Mouse (Mus musculus) CD4-positive, CD25-positive, alpha-beta regulatory T cell, adult 4 months (primary cell): ENCODE results near the gene Nova1. TPM values are rescaled to one million over a fixed set of nuclear protein-coding genes. Genes with fewer than 3 reads are reported as not detected.

ENCODE experiments used
- ATAC-seq: one replicate; pipeline ENCODE4 v1.8.0; 2017
- polyA plus RNA-seq, 2 experiments: library from polyadenylated mRNA; unstranded; fragments of 100-300 nt; shearing (Covaris generic); gene quantifications; one replicate each; pipeline ENCODE4 v1.2.1; 2017

Gene Nova1
- under 1 TPM in 1 of 2 experiments, not detected in 1; 0.47 TPM for polyA plus RNA-seq

DNA sequence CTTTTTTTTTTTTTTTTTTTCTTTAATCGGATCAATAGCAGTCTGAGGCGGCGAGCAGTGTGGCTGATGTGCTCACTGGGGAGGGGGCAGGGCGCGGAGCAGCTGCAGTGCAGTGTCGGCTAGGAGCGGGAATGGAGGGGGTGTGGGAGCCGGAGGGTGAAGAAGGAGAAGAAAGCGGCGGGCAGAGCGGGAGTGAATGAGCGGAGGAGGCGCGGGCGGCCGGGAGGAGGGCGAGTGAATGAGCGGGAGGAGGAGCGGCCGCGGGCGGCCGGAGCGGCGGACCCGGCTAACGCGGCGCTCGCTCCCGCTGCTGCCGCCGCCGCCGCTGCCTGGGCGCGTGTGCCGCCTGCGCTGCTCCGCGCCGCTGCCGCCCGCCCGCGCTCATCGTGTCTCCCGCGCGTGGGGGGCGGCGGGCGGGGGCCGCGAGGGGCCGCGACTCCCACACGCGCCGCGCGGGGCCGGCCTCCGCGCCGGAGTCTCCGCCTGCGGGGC lies at the start of gene Nova1:
Gene Nova1 (minus strand): TSS at position 74 of the 492 bp plus-strand sequence.
- no peak for ATAC-seq

- ATAC-seq = no peak
Observed at GRCm38 (mm10) chr12:46819348-46820022, 756 bp upstream of the Nova1 start.

- no peak for ATAC-seq
Observed at GRCm38 (mm10) chr12:46818021-46818855, 491 bp downstream of the Nova1 start.

- no peak for ATAC-seq
Observed at GRCm38 (mm10) chr12:46817211-46817803, 1.4 kb downstream of the Nova1 start.

DNA sequence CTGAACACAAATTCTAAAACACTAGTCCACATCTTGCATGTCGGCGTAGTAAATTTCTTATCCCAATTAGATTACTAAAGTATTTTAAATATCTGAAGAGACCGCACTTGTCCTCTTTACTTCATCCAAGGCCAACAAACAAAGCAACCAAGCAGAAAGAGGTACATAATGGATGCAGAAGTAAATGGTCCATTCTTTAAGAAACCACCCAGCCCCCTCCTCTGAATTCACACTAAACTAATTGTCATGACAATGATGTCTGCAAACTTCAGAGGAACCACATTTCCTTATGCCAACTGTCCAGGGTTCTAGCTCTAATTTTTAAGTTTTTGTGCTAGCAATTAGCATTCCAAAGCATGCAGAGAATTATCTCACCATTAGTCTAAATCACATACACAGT lies 2.4 kb downstream of the Nova1 start:
- no peak for ATAC-seq

- no peak for ATAC-seq
Observed at GRCm38 (mm10) chr12:46815697-46816096, 3.0 kb downstream of the Nova1 start.

- no peak for ATAC-seq
Observed at GRCm38 (mm10) chr12:46814820-46815219, 3.9 kb downstream of the Nova1 start.

GRCm38 (mm10) chr12:46801311-46801710 lies 17.4 kb downstream of the Nova1 start:
- ATAC-seq = no peak

- ATAC-seq = no peak
Observed at GRCm38 (mm10) chr12:46782301-46783280, 36.1 kb downstream of the Nova1 start.

- no peak for ATAC-seq
Observed at GRCm38 (mm10) chr12:46781481-46781880, 37.2 kb downstream of the Nova1 start.

GRCm38 (mm10) chr12:46780983-46781382 lies 37.7 kb downstream of the Nova1 start:
- no peak for ATAC-seq

- ATAC-seq = no peak
Observed at GRCm38 (mm10) chr12:46759450-46759849, 59.3 kb downstream of the Nova1 start.

DNA sequence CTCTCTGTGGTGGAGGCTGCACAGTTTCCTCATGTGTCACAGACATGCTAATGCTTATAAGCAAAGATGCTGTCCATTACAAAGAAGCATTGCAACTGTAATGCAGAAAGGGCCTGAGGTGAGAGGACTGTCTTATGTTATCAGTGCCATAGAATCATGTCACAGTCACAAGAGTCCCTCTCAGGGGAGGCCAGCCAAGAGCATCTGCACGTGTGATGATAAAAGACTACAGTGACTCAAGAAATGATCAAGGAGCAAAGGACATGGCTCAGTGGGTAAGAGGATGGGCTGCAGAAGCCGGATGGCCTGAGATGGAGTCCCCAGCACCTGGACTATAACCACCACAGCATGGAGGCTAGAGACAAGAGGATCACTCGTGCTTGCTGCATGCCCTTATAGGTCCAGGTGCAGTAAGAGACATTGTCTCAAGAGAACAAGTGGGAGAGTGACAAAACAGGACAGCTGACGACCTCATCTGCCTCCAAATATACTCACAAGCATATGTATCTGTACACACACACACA lies 64.3 kb downstream of the Nova1 start:
- ATAC-seq = no peak

DNA sequence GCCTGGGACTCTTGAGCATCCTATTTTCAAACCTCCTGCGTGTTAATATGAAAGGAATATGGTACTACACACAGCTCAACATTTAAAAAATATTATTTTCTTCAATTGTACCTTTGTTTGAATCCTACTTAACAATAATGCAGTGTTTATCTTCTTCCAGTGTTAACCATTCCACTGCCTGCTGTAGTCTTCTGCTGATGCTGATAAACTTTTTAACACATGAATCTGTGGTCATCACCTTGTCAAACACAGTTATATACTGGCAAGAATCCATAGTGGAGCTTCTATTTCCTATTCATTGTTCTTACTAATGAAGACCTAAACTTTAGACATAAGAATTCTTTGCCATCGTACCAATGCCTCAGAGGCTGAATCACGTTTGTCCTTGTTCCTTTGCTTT lies 65.6 kb downstream of the Nova1 start:
- ATAC-seq = no peak

GRCm38 (mm10) chr12:46733261-46733660 lies 85.5 kb downstream of the Nova1 start:
- ATAC-seq = no peak

DNA sequence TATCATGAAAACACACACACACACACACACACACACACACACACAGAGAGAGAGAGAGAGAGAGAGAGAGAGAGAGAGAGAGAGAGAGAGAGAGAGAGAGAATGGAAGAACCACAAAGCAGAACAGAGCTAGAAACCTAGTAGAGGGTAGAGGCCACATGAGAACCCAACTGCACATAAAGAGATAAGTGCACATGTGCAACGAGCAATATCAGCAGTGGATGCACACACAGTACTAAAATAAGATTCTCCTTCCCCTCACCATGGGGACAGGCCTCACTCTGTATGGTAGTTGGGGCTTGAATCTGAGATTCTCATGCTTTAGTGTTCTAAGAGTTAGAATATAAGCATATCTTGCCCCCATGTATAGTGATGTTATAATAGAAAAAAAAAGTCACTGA lies 86.8 kb downstream of the Nova1 start:
- ATAC-seq = no peak

DNA sequence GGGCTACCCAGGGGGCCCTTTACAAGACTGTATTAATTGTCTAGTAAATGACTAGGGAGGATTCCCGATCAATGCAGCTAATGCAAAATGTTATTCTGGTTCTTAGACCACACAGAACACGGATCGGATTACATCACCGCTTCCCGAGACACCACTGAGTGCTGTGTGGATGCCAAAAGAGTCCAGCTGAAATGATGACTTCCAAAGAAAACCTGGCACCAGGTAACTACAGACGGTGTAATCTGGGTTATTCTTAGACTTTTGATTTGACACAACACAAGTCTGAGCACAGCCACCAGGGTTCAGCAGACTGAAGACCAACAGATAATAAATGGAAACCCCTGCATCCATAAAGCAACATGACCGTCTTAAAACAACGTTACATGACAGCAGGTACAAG lies 96.8 kb downstream of the Nova1 start:
- ATAC-seq = no peak

GRCm38 (mm10) chr12:46719076-46719475 lies 99.7 kb downstream of the Nova1 start:
- ATAC-seq = no peak

DNA sequence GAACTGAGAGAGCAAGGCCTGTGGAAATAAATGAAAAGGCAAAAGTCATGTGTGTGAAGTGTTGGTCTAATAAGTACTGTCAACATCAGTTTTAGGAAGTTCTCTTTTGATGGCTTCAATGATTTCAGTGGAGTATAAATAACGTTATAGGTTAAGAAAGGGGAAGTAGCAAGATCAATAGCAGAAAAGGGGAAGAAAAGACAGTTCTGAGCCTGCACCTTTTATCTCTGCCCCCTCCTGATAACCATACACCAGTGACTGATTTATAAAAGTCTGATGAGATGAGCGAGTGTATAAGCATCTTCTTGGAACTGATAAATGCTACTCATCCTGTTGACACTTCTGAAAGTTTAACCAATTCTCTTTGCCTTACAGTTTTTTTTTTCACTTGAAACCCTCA lies 108.6 kb downstream of the Nova1 start:
- no peak for ATAC-seq

DNA sequence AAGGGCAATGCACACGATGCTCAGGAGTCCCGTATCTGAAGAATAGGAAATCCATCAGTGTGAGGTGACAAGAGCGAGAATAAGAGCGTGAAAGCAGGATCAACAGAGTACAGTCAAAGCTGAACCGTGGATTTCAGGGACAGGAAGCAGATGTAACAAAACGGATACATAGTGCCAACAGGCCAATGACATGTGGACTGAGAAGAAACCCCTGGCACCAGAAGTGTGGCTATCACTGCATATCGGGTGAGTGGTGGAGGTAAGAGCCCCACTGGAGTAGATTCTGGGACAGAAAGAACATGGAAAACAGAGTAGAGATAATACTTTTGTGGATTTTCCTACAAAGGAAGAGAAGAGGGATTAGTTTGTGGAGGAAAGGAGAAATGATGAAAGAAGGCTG lies 109.3 kb downstream of the Nova1 start:
- ATAC-seq = no peak

DNA sequence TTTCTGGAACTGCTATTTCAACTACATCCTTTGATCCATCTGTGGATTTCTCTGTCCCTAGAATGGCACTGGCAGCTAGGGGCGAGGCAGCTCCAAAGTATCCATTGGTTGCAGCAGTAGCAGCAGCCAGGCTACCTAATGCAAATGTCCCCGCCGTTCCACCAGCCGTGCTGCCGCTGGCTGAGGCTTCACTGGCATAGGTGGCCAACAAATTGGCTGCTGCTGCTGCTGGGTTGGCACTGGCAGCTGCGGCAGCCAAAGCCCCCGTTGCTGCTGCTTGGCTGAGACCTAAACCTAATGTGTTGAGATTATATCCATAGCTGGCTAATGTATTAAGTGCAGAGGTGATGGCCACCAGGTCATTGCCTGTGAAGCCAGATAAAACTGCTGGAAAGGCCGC lies 118.5 kb downstream of the Nova1 start:
- no peak for ATAC-seq

DNA sequence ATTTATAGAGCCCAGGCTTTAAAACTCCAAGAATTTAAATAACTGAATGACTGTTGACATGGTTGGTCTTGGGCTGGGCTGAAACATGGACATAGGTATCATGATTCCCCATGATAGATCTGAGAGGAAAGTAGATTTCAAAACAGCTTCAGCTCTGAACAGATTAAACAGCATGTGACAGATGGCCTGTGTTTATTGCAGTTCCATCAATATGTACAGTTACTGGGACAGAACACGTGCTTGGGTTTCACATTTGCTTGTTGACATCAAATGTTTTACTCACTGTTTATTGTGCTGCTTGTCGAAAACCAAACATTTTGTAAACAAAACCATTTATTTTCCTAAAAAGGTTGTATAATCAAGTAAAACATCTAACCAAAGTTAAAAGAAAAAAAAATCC lies 142.4 kb downstream of the Nova1 start:
- ATAC-seq = no peak
